Mouse (Mus musculus): Measurements from ENCODE around the gene Srrt. TPM values are rescaled to one million over a fixed set of nuclear protein-coding genes. Genes with fewer than 3 reads are reported as not detected.

The Srrt gene
- total RNA-seq, 4 experiments from 2014 or later: 54.4 to 62.6 (median 60.3) TPM

- DNase-seq (ENCODE audit: low spot score): no peak
Measured at GRCm38 (mm10) chr5:137264787-137265186, 42.7 kb downstream of the Srrt start.

GRCm38 (mm10) chr5:137263897-137264720, 43.4 kb downstream of the Srrt start:
- DNase-seq (ENCODE audit: low spot score): no peak

Small RNA genes within 50 kb of the gene (microRNA-seq; reads per million reads assigned to microRNA genes)
- 1.4 reads per million for gene Mir7036
- not detected for gene Mir8116

Other genes starting within 250 kb of the Srrt start
- gene Serpine1, start 235.4 kb downstream of the Srrt start, total RNA-seq (2022): 10 to 100 TPM; 33.2 to 59.2 (median 47.4) TPM
- gene Trim56, start 191.5 kb downstream of the Srrt start, total RNA-seq (2022): 10 to 100 TPM; 20.2 to 22.1 (median 21.5) TPM
- not detected for gene Muc3, start 158.4 kb downstream of the Srrt start, total RNA-seq (2022)
- under 1 TPM in 3 of 4 experiments, not detected in 1; 0.23 to 0.60 (median 0.28) TPM for gene Muc3a, start 95.3 kb downstream of the Srrt start, total RNA-seq (2022)
- gene Ache, start 20.2 kb downstream of the Srrt start, total RNA-seq (2022): 1 to 10 TPM; 1.5 to 3.3 (median 1.9) TPM
- 10 to 100 TPM in 2 of 4 experiments, 1 to 10 TPM in 2; 7.7 to 10.4 (median 9.7) TPM for gene Ufsp1, start 13.0 kb downstream of the Srrt start, total RNA-seq (2022)
- gene Trip6, start 6.7 kb upstream of the Srrt start, total RNA-seq (2022): 10 to 100 TPM; 11.5 to 13.2 (median 12.4) TPM
- gene Slc12a9, start 25.9 kb upstream of the Srrt start, total RNA-seq (2022): 1 to 10 TPM; 1.3 to 2.1 (median 2.0) TPM
- gene Ephb4, start 42.4 kb upstream of the Srrt start, total RNA-seq (2022): 10 to 100 TPM; 43.7 to 47.3 (median 46.3) TPM
- gene Zan, start 169.4 kb upstream of the Srrt start, total RNA-seq (2022): not detected
- 10 to 100 TPM; 15.0 to 18.3 (median 16.2) TPM for gene Pop7, start 194.8 kb upstream of the Srrt start, total RNA-seq (2022)
- gene Gigyf1, start 210.9 kb upstream of the Srrt start, total RNA-seq (2022): 10 to 100 TPM; 25.5 to 37.3 (median 27.2) TPM
- gene Epo, start 225.6 kb upstream of the Srrt start, total RNA-seq (2022): not detected
- 100 to 1,000 TPM; 243 to 256 (median 246) TPM for gene Gnb2, start 225.8 kb upstream of the Srrt start, total RNA-seq (2022)
- gene Actl6b, start 245.8 kb upstream of the Srrt start, total RNA-seq (2022): not detected

All from heart, adult 8-10 months (tissue).